Comparison of ENCODE assay signal across 9 mouse cellular contexts in the genomic region with DNA sequence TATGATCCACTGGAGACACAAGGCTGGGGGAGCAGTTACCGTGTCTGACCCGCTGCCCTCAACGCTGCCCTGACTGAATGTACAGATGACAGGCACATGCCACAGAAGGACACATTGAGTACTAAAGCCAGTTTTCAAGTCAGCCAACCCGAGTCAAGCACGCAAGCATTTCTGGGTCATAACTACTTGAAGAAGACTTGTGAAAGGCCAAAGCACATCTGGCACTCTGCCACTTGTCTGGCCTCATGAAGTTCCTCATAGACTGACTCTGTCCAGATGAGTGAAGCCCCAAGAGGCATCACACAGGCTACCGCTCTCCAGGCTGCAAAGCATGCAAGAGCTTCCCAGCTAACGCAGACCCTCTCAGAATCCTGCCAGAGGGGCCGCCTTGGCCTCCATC. TPM values are rescaled to one million over a fixed set of nuclear protein-coding genes. Genes with fewer than 3 reads are reported as not detected.
DNase-seq lines count a peak whose midpoint lies in the region; ATAC-seq and TF ChIP-seq lines count a peak whose summit lies in the region.
"Had no signal": no experiment of that assay in that cellular context is flagged by ENCODE, and none has a peak within 500 bp of the region (broad histone marks: within the 10 kb centered on the region; RNA-seq: fewer than 3 reads in every experiment).

No protein-coding gene starts in this region.

- no peak for TF ChIP-seq POLR2A in heart, adult 2 months (IDR thresholded peaks at IDR 0.05; ENCODE audit: insufficient read depth, low read depth, low read length)

- TF ChIP-seq EP300 in heart, adult 2 months (IDR thresholded peaks at IDR 0.05; ENCODE audit: insufficient read depth, low read depth, low read length), result no peak

- no peak for TF ChIP-seq CTCF in heart, adult 2 months (IDR thresholded peaks at IDR 0.05)

- no peak overlapping the region for H3K9ac ChIP-seq in embryonic facial prominence, embryonic 14.5 days (ENCODE audit: low read depth, low read length)
- no peak overlapping the region for H3K9ac ChIP-seq in heart, adult 2 months (ENCODE audit: low read depth, low read length)
- H3K9ac ChIP-seq in lung, embryonic 15.5 days, result no peak overlapping the region
- H3K9ac ChIP-seq: hindbrain, embryonic 15.5 days had no signal

- no peaks in the 10 kb centered on the region for H3K79me2 ChIP-seq in heart, adult 2 months (replicated peaks; ENCODE audit: control insufficient read depth, insufficient read depth, low read length)

- H3K4me3 ChIP-seq in embryonic facial prominence, embryonic 14.5 days (ENCODE audit: low read depth, low read length), result no peak overlapping the region
- H3K4me3 ChIP-seq in embryonic facial prominence, embryonic 10.5 days, result no peak overlapping the region
- no peak overlapping the region for H3K4me3 ChIP-seq in heart, adult 2 months
- H3K4me3 ChIP-seq in lung, embryonic 15.5 days, result no peak overlapping the region
- H3K4me3 ChIP-seq: hindbrain, embryonic 15.5 days had no signal

- no peaks in the 10 kb centered on the region for H3K4me1 ChIP-seq in embryonic facial prominence, embryonic 14.5 days (ENCODE audit: control insufficient read depth, insufficient read depth, low read length)
- peaks cover 8% of the 10 kb centered on the region for H3K4me1 ChIP-seq in embryonic facial prominence, embryonic 10.5 days
- H3K4me1 ChIP-seq in heart, adult 2 months (ENCODE audit: control insufficient read depth, insufficient read depth, low read length), result peaks cover 4% of the 10 kb centered on the region
- H3K4me1 ChIP-seq in lung, embryonic 15.5 days, result peaks cover 6% of the 10 kb centered on the region; the same call in 1 of the 2 replicates
- H3K4me1 ChIP-seq: hindbrain, embryonic 15.5 days had no signal

- WGBS in embryonic facial prominence, embryonic 14.5 days, result 87% methylated on average over 8 of the region's 8 CpGs
- WGBS in embryonic facial prominence, embryonic 10.5 days, result 93% methylated on average over 8 of the region's 8 CpGs
- whole genome bisulfite sequencing in heart, adult 2 months, result 69% methylated on average over 8 of the region's 8 CpGs
- 79% methylated on average over 8 of the region's 8 CpGs for WGBS in lung, embryonic 15.5 days

- intact Hi-C loops in heart, adult 2 months (cut with DNase I), result no loop called here

- H3K36me3 ChIP-seq in embryonic facial prominence, embryonic 14.5 days (ENCODE audit: control insufficient read depth, insufficient read depth, low read length), result peaks cover 43% of the 10 kb centered on the region
- H3K36me3 ChIP-seq in embryonic facial prominence, embryonic 10.5 days (replicated peaks), result peaks cover 55% of the 10 kb centered on the region
- H3K36me3 ChIP-seq in heart, adult 2 months (ENCODE audit: control insufficient read depth, insufficient read depth, low read length), result no peaks in the 10 kb centered on the region
- peaks cover 2% of the 10 kb centered on the region; the same call in 1 of the 2 replicates for H3K36me3 ChIP-seq in lung, embryonic 15.5 days

- H3K9me3 ChIP-seq in embryonic facial prominence, embryonic 14.5 days (ENCODE audit: control insufficient read depth, low read length), result no peaks in the 10 kb centered on the region
- H3K9me3 ChIP-seq in embryonic facial prominence, embryonic 10.5 days, result no peaks in the 10 kb centered on the region
- no peaks in the 10 kb centered on the region for H3K9me3 ChIP-seq in lung, embryonic 15.5 days
- H3K9me3 ChIP-seq: hindbrain, embryonic 15.5 days had no signal

- DNase-seq in embryonic facial prominence, embryonic 14.5 days (ENCODE audit: low spot score), result peak; percentile 58
- no peak for DNase-seq in embryonic facial prominence, embryonic 10.5 days (ENCODE audit: low spot score)
- peak; percentile 22 for DNase-seq in NIH3T3 (ENCODE audit: low read depth)
- DNase-seq in heart, adult 2 months, result peak; percentile 64 to 80
- DNase-seq in right cerebral cortex, postnatal 36 days (ENCODE audit: low spot score in 2 of 2), result no peak
- DNase-seq in retina, postnatal 1 day, result no peak

- no peak overlapping the region for H3K27ac ChIP-seq in embryonic facial prominence, embryonic 14.5 days (replicated peaks; ENCODE audit: low read depth, low read length)
- no peak overlapping the region for H3K27ac ChIP-seq in embryonic facial prominence, embryonic 10.5 days (replicated peaks)
- no peak overlapping the region for H3K27ac ChIP-seq in heart, adult 2 months
- no peak overlapping the region for H3K27ac ChIP-seq in lung, embryonic 15.5 days
- H3K27ac ChIP-seq: hindbrain, embryonic 15.5 days had no signal

- no peak; the same call in 1 of the 2 replicates for ATAC-seq in embryonic facial prominence, embryonic 14.5 days (ENCODE audit: low read depth)
- peak; percentile 37; the same call in 1 of the 2 replicates for ATAC-seq in lung, embryonic 15.5 days (ENCODE audit: borderline replicate concordance, extremely low read depth, low FRiP score, low TSS enrichment)
- no peak for ATAC-seq in frontal cortex, adult (ENCODE audit: low TSS enrichment)

- no peaks in the 10 kb centered on the region for H3K27me3 ChIP-seq in embryonic facial prominence, embryonic 14.5 days (replicated peaks; ENCODE audit: control insufficient read depth, insufficient read depth, low read length)
- no peaks in the 10 kb centered on the region for H3K27me3 ChIP-seq in embryonic facial prominence, embryonic 10.5 days (replicated peaks; ENCODE audit: low read depth, poor library complexity, severe bottlenecking)
- H3K27me3 ChIP-seq in heart, adult 2 months (ENCODE audit: control insufficient read depth, insufficient read depth, low read length), result no peaks in the 10 kb centered on the region
- H3K27me3 ChIP-seq in lung, embryonic 15.5 days, result no peaks in the 10 kb centered on the region
- H3K27me3 ChIP-seq: hindbrain, embryonic 15.5 days had no signal

- no peak overlapping the region for H3K4me2 ChIP-seq in embryonic facial prominence, embryonic 14.5 days (ENCODE audit: low read depth, low read length)
- H3K4me2 ChIP-seq in lung, embryonic 15.5 days, result no peak overlapping the region
- H3K4me2 ChIP-seq: hindbrain, embryonic 15.5 days had no signal

RNA-seq across cellular contexts. Expression of gene Gpr183, which starts 31.8 kb away (rescaled TPM):
- polyA plus RNA-seq in embryonic facial prominence, embryonic 14.5 days (2014; fragmentation: Nextera tagmentation; extraction: Ambion mirVana), result 3.5 and 5.1 TPM in 2 replicates
- 2.4 and 2.9 TPM in 2 replicates for polyA plus RNA-seq in embryonic facial prominence, embryonic 10.5 days (2016; fragmentation: Nextera tagmentation; extraction: Ambion mirVana)
- 1 to 10 TPM in 1 of 2 experiments, under 1 TPM in 1; 0.84 to 1.1 TPM for total RNA-seq in heart, adult 2 months (2021)
- polyA plus RNA-seq in heart, adult 2 months (2012; rRNA removed), result 1.3 and 1.4 TPM in 2 replicates
- 2.9 and 3.2 TPM in 2 replicates for polyA plus RNA-seq in lung, embryonic 15.5 days (2015; fragmentation: Nextera tagmentation; extraction: Ambion mirVana)

RNA-seq across cellular contexts. Expression of gene Timm8a2, which starts 37.7 kb away (rescaled TPM):
- polyA plus RNA-seq in embryonic facial prominence, embryonic 14.5 days (2014; fragmentation: Nextera tagmentation; extraction: Ambion mirVana), result not detected in 2 replicates
- not detected in 2 replicates for polyA plus RNA-seq in embryonic facial prominence, embryonic 10.5 days (2016; fragmentation: Nextera tagmentation; extraction: Ambion mirVana)
- not detected for total RNA-seq in heart, adult 2 months (2021)
- 0.32 TPM in 1 of 2 replicates, not detected in the other for polyA plus RNA-seq in heart, adult 2 months (2012; rRNA removed)
- polyA plus RNA-seq in lung, embryonic 15.5 days (2015; fragmentation: Nextera tagmentation; extraction: Ambion mirVana), result not detected in 2 replicates
- polyA plus RNA-seq: hindbrain, embryonic 15.5 days had no signal

Comparison
In these comparisons a context has a peak if more than half of its experiments do, and no peak if none do; other contexts are left out.
1. DNase-seq: peak in embryonic facial prominence, embryonic 14.5 days (single experiment), NIH3T3 (single experiment) and heart, adult 2 months (2 of 2); none in embryonic facial prominence, embryonic 10.5 days (single experiment), right cerebral cortex, postnatal 36 days (0 of 2) and retina, postnatal 1 day (single experiment).